Mouse (Mus musculus): ENCODE measurements around the gene Atp6v1g1.

The Atp6v1g1 gene

DNA sequence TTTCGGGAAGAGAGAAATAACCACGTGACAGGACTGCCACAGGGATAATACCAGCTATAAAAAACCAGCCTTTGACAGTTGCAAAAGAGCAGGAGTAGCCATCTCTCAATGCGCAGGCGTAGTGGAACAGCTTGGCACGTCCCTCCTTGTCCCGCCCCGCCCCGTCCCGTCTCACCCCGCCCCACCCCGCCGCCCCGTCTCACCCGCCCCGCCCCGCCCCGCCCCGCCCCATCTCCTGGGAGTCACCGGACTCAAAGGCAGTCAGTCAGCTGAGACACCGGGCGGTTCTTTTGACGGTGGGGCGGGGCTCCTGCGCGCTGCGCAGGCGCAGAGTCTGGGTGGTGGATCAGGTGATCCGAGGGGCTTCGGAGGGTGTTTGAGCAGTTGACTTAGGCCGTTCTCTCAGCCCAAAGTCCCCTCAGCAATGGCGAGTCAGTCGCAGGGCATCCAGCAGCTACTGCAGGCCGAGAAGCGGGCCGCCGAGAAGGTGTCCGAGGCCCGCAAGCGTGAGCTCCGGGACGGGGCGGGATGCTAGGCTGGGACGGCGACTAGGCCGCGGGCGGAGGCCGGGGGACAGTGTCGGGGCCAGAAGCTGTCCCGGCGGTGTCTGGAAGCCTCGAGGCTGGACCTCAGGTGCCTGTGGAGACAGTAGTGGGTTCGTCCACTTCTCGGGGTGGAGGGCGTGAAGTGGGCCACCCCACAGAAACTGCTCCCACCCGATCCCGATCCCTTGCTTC lies at the start of gene Atp6v1g1:
Gene Atp6v1g1, plus strand, starts transcription at position 279 of the 737 bp plus-strand sequence.
- peak; percentile 94 for DNase-seq

DNA sequence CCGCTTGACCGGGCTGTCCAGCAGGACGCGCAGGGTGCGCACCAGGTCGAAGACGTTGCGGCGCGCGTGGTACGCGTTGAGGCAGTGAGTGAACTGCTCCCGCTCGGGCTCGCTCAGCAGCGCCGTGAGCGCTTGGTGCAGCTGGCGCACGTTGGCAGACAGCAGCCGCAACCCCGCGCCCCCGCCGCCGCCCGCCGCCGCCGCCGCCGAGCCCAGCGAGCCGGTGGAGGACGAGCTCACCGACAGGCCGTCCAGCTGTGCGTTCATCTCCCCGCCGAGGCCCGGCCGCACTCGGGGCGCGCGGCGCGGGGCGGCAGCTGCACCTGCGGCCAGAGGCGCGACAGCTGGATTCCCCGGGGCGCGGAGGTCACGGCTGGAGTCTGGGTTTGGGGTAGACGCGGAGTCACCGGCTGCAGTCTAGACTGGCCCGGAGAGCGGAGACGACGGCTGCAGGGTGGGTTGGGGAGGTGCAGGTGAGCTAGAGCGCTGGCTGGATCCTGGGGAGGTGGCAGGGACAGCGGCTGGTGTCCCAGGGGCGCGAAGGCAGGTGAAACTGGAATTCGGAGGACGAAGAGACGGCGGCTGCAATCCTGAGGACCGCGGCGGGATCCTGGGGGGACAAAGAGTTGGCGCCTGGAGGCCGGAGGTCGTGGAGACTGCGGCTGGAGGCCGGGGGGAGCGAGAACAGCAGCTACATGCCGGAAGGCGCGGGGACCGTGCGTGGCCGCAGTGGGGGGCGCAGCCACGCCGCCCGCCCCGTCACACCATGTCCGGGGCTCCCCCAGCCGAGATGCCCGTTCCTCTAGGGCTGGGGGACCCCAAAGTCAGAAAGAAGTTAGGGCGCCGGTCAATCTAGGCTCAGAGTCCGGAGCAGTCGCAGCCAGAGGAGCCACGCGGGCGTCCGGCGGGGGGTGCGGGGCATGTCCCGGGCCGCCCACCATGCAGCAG lies 49.3 kb upstream of the Atp6v1g1 start:
- DNase-seq: peak; percentile 52

DNA sequence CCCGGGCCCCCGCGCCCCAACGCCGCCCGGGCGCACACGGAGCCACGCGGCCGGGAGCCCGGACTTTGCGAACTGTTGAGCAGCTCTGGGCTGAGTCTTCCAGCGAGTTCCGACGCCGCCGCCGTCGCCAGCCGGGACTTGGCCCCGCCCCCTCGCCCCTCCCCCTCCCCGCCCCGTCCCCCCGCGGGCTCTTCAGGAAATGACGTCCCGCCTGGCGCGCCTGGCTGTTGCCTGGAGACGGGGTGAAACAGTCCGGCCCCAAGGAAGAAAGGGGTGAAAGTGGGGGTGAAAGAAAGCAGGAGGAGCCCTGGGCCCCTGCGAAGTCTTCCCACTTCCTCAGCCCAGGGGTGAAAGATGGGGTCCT lies 48.7 kb upstream of the Atp6v1g1 start, which contains the start of gene Whrn:
Gene Whrn, minus strand, starts transcription at position 77 of the 364 bp plus-strand sequence.
- peak; percentile 78 for DNase-seq

GRCm38 (mm10) chr4:63496312-63496711 lies 48.3 kb upstream of the Atp6v1g1 start:
- DNase-seq: no peak

GRCm38 (mm10) chr4:63498346-63498745 lies 46.2 kb upstream of the Atp6v1g1 start:
- no peak for DNase-seq

- DNase-seq: no peak
These were observed 43.5 kb upstream of the Atp6v1g1 start for GRCm38 (mm10) chr4:63501050-63501449.

- DNase-seq: no peak
These were observed 40.6 kb upstream of the Atp6v1g1 start for GRCm38 (mm10) chr4:63503949-63504348.

DNA sequence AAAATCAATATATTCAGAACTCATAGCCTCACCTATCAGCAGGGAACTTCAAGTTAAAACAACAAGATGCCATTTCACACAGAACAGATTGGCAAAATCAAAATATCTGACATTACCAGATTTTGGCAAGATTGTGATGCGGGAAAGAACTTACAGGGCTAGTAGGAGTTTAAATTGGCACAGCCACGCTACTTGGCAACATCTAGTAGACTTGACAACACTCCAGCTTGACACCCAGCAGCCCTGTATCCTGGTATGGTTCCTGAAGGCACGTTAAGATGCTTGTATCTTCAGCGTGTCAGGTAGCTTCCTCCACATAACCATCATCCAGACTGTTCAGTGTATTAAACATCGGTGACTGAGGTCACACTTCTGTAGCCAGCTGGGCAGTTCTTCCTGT lies 37.1 kb upstream of the Atp6v1g1 start:
- no peak for DNase-seq

- DNase-seq: peak; percentile 75
These were observed 36.3 kb upstream of the Atp6v1g1 start for GRCm38 (mm10) chr4:63508232-63508631.

- DNase-seq: no peak
These were observed 31.7 kb upstream of the Atp6v1g1 start for GRCm38 (mm10) chr4:63512921-63513320.

DNA sequence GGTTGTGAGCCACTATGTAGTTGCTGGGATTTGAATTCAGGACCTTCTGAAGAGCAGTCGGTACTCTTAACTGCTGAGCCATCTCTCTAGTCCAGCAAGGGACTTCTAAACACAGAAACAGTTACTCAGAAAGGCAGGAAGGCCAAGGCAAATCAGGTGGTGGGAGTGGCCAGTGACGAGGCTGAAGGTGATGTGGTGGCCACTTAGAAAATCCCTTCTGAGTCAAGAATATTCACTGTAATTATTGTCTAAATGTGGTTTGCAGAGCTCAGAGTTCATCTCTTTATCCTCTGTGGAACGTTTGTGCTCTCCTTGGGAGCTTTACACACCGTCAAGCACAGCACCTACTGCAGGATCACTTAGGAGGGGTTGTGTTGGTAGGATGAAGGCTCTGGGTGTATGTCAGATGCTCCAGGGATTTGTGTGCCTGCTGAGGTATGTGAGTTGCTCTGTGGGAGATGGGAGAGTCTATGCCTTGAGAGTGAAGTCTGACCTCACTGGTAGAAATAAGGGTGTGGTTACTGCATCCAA lies 30.1 kb upstream of the Atp6v1g1 start:
- DNase-seq: no peak

DNA sequence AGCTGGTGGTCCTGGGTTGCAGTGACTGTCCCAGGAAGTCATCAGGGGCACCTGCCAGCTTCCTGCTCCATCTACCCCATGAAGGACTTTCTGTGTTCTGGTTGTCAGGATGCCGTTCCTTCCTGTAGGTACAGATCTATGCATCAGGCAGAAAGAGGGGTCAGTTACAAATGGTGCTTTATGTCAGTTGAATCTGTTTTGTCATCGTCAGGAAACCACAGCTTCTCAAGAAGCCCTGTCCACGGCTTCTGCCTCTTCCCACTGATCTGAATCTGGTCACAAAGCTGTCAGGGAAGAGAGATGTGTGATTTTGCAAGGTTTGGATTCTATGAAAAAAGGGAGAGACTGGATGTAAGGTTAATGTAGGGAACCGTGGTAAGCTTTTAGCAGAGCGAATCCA lies 29.6 kb upstream of the Atp6v1g1 start:
- no peak for DNase-seq

- no peak for DNase-seq
These were observed 22.7 kb upstream of the Atp6v1g1 start for GRCm38 (mm10) chr4:63521813-63522419.

GRCm38 (mm10) chr4:63525514-63525913 lies 19.1 kb upstream of the Atp6v1g1 start:
- DNase-seq: no peak

- DNase-seq: peak; percentile 19
These were observed 15.6 kb upstream of the Atp6v1g1 start for GRCm38 (mm10) chr4:63528946-63529345.

GRCm38 (mm10) chr4:63530409-63530808 lies 14.2 kb upstream of the Atp6v1g1 start:
- no peak for DNase-seq

GRCm38 (mm10) chr4:63537602-63538001 lies 7.0 kb upstream of the Atp6v1g1 start:
- DNase-seq: no peak

- DNase-seq: no peak
These were observed 2.4 kb upstream of the Atp6v1g1 start for GRCm38 (mm10) chr4:63542209-63542608.

- peak; percentile 40 for DNase-seq
These were observed 652 bp upstream of the Atp6v1g1 start for GRCm38 (mm10) chr4:63543746-63544493.

DNA sequence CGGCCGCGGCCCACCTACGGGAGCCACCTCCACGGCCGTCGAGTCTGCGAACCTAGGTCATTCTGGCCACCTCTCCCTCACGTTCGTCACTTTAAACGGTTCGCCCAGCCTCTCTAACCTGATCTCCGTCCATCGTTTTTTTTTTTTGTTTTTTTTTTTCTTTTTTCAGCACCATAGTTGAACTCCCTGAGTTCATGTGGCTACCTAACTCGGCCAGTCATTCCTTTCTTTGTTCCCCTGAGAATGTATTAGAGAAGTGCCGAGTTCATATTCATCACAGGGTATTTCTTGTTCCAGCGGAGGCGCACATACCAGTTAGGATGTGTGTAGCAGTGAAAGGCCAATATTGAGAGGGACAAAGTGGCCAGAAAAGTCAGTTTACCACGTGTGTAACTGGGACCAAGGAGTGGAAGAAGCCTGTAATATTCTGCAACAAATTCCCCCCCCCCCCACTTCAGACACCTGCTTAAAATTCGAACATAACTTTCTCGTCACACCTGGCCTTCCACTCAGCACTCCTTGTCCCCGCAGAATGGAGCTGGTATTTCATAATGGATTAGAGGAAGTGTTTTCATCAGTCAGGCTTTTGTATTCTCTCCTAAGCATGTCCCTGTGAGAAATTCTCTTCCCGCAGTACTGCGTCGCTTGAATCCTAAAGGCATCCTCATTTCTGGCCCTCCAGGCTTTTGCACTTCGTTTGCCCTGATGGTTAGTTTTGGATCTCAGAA lies 823 bp downstream of the Atp6v1g1 start:
- DNase-seq: no peak

DNA sequence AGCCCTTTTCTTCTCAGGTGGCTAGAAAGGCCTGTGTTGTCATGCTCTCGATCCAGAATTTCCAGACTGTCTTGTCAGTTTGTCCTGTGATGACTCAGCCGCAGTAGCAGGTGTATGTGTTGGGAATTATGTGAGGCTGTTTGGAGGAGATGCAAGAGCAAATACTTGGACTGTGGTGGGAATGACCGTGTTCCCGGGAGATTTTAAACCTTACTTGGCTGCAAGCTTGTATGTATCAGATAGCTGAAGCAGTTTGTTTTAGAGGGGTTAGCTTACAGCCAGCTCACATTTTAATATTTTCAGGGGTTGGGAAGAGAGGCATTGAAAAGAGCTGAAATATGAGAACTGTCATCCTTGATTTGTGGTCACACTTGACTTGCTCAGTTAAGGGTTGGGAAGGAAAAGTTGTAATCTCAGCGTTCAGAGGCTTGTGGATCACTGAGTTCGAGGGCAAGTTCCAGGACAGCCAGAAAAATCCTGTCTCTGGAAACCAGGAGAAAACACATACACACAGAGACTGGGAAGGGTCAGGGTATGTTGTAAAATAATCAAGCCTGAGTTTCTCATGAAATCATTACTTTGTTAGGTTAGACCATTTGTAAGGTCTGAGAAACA lies 2.0 kb downstream of the Atp6v1g1 start:
- DNase-seq: no peak
